Mouse (Mus musculus) right cerebral cortex, postnatal 25 days (tissue): ENCODE measurements around the gene Klhl25.
A peak's percentile ranks its signal among the peaks of the same experiment; 100 is the strongest.
"Not testable (repeated sequence)": the region's sequence is repeated elsewhere in the genome, so short reads cannot be mapped to it uniquely, and the experiment has no call there.

Source experiments
- DNase-seq: peaks from one replicate; pipeline ENCODE4 v3.0.0; 2022

Gene Klhl25

DNA sequence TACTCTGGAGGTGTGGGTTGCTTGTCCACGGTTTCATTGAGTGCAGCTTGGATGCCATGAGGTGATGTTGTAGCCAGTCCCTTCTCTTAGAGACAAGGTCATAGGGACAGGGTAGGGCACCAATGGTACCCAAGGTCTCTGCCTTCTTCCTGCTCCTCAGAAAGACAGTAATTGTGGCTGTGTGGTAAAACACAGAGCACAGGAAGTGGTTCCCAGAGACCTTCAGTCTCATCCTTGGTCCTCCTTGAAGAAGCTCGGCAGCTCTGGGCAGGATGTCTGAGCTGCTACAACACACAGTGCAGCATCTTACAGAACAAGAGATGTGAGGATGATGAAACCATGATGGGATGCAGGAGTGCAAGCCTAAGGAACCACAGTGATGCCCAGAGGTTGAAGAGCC, 31.3 kb downstream of the Klhl25 start:
- DNase-seq: not testable (repeated sequence)

DNA sequence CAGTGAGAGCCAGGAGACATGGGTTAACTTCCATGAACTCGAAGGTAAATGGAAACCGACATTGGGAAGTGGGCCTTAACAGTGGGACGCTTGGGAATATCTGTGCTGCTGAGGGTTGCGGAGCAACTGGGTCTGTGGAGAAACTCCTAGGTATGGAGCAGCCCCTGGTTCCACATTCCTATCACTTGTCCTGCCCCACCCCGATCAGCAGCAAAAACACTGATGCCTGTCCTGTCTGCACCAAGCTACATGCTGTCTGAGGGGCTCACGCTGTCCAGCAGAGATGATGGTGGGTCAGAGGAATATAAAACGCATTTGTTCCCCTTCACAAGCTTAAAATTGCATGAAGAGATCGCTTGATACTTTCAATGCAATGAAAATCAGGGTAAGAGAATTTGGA, 32.1 kb downstream of the Klhl25 start:
- DNase-seq: no peak

DNA sequence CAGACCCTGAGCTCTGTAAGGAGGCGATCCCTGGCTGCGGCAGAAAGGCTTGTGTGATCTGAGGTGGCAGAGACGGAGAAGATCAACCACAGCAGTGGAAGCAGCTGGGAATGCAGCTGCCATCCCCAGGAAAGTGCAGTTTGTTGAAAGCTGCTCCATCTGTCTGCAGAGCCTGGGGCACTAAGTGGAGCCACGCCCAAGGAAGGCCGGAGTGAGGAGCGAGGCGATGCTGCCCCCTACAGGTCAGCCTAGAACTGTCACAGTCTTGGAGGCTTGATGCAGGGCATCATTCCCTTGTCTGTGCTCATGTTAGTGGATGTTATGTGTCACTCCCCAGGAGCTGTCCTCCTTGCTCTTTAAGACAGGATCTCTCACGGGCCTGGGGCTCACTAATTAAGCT, 32.5 kb downstream of the Klhl25 start:
- peak; percentile 79 for DNase-seq

DNA sequence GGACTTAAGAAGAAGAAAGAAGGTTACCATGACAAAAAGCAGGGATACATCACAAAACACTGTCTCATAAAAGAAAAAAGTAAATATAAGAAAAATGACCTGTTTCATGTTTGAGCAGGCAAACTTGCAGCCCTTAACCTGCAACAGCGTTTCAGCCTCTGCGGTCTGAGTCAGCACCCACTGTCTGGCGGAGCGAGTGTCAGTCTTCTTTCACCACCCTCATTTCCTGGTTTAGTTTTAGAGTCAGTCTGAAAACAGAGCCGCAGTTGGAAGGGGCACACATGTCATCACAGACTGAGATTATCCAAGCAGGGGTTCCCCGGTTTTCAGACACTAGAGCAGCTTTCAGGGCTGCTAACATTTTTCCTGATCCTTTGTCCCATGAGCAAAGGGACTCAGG, 33.3 kb downstream of the Klhl25 start:
- DNase-seq: no peak

DNA sequence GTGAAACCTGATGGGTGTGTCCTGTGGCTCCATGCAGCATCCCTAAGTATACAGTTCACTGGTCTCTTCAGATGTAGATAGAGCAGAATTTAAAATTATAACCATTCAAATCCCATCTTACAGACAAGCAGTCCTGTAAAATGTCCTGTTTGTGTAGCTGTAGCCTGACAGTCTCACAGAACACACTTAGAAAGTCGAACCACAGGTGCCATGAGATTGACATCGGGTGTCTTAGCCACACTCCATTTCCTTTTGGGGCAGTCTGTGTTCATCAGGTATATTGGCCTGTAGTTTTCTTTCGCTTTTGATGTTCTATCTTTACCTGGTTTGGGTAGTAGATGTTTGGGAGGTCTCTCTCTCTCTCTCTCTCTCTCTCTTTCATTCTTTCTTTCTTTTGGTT, 33.7 kb downstream of the Klhl25 start:
- no peak for DNase-seq

DNA sequence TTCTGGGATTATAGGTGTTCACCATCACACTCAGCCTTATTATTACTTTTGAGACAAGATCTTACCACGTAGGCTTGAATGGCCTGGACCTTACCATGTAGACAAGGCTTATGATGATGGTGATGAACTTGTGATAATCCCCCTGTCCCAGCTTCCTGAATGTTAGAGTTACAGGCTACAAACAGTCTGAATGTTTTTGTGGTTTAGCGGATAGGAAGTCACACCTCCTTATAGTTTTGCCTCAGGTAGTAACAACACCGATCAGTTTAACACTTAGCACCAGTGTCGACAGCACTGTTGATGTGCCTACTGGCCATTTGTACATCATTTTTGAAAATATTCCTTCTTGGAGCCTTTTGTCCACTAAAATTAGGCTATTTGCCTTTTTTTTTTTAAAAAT, 43.4 kb downstream of the Klhl25 start:
- no peak for DNase-seq

DNA sequence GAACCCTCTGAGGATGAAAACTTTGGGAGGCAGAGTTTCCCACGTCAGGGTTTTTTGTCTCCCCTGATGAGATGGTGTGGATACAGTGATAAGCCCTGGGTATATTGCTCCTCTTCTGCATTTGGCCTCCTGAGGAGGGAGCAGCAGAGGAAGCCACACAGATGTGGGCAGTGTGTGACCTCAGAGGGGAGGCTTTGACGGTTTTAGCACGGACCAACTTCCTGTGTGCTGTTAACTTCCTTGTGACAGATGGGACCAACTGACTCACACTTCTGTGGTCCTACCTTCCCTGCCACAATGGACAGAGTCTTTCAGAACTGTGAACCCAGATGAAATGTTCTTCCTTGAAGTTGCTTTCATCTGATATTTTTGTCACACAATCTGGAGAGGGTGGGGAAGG, 44.6 kb downstream of the Klhl25 start:
- no peak for DNase-seq

DNA sequence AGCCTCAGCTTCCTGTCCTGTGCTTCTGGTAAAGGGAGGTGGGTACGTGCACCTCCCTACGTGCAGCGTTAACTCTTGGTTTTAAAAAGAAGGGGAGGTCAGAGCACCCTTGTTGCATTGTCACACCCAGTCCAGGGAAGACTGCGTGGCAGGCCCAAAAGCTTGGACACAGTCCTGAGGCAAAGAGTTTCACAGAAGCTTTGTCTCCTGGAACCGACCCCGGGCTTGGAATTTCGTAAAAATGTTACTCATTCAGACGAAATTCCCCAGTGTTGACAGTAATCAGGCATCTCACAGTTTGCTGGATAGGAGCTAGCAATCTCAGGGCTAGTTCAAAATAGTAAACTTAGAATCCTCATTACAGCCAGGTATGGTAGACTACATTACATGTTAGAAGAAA, 45.6 kb downstream of the Klhl25 start:
- no peak for DNase-seq

DNA sequence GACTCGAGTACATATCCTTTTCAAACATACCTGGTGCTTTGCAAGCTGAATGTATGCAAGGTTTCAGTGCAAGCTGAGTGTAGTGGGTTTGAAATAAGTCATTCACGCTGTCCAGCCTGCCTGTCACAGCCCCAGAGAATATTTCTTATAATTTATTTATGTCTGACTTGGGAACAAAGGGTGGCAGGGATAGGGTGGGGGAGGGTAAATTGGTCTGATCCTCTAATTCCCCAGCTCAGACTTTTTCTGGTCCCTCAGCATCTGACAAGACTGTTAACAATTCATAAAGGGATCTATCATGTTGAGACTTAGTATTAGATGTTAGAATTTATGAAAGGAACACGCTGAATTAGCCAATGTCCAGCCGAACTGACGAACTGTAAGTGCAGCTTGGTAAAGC, 48.9 kb downstream of the Klhl25 start:
- DNase-seq: no peak

DNA sequence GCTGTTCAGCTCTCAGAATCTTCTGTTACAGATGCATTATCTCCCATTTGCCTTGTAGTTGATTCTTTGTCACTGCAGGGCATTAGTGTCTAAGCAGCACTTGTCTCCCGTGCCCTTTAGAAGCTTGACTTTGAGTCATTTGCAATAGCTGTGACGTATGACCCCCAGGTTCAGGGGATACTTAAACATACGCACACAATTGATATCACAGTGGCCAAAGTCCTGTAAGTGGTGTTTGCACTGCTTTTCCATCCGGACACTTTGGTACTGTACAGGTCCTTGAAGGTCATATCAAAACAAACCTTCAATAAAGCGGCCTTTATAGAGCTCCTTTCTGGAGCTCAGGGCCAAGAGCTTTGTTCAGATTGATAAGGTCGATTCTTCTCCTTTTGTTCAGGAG, 51.0 kb downstream of the Klhl25 start:
- DNase-seq: no peak

DNA sequence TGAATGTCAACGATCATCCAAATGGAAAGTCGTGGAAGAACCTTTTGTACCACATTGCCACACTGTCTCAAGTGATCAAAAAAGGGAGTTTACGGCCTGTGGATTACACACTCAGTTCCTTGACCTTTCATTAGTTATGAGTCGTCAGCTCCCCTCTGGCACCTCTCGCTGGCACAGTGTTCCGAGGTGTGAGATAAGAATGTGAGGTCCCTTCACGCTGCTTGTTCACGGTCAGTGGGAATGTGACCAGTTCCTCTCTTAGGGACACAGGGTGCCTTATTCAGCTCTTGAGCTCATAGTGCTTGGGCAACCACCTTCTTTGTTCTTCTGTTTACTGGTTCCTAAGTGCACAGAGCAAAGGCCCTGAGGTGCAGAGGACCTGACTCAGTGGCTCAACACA, 51.4 kb downstream of the Klhl25 start:
- no peak for DNase-seq

DNA sequence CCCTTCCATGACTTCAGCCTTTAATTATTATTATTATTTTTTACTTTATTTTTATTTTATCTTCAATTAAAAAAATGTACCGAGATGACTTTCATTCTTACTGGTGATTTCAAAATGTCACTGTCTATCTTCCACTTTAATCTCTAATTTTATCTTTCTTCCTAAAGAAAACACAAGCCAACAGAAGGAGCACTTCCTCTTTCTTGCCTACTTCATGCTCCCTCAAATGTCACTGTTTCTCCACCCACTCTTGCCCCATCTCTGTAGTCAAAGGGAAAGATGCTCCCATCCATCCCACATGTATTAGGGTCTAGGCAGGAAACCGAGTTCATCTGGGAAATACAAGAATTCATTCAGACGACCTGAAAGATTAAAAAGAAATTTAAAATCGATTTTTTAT, 51.8 kb downstream of the Klhl25 start:
- no peak for DNase-seq

DNA sequence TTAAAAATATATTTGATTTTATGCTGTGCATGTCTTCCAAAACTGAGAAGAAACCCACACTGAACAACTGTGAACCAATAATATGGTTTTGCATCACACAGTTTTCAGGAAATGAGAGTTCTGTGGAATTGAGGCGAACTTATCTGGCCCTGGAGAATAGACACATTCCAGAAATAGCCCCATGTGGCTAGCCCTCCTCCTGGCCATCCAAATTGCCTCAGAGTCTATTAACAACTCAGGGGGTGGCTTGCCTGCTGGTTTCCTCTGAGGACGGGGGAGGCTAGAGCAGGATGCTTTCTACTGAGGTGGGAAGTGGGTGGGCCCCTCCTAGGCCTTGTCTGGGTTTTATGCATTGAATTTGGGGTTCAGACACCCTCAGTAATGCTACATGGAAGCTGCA, 57.0 kb downstream of the Klhl25 start:
- no peak for DNase-seq

DNA sequence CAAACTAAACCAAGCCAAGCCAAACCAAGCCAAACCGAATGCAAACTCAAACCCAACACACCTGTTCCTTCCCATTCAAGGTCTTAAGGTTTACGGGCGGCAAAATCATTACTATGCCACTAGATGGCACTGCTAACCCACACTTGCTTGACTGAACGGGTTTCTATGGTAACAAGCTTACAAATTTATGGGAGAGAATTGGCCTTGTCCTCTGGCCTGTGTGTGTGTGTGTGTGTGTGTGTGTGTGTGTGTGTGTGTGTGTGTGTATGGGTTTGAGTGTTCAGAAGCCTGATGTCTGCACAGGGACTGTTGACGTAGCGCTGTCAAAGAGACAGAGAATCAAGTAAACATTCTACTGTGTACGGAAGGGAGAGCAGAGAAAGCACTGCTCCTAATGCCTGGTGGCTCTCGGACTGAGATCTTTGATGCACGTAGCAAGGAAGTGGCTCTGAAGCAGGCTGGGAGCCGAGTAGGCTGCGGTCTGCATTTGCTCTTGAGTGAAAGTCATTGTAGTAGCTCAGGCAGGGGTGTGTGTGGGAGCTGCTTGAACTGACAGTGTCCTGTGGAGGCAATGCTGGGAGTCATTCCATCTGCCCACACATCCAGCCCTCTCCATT, 62.0 kb downstream of the Klhl25 start:
- DNase-seq: peak; percentile 48

DNA sequence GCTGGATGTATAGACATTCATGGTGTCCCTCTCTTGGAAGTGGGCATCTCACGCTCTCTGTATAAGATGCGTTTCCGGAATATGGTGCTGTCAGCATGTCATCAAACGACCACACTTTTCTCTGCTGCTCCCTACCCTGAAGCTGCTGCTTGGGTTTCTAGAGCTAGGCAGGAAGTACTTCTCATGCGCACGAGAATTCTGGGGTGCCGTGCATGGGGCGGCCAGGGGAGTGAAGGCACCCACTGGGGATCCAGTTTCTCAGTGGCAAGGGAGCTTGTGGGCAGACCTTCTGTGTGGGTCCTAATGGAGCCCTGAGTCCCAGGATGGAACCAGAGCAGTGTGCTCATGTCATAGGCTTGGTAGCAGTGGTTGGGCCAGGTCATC, 62.5 kb downstream of the Klhl25 start:
- no peak for DNase-seq

DNA sequence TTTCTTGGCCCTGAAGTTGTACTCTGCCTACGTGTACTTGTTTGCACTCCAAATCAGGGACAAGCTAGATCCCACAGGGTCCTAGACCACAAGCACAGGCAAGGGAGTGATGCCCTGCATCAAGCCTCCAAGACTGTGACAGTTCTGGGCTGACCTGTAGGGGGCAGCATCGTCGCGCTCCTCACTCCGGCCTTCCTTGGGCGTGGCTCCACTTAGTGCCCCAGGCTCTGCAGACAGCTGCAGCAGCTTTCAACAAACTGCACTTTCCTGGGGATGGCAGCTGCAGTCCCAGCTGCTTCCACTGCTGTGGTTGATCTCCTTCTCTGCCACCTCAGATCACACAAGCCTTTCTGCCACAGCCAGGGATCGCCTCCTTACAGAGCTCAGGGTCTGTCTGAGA, 65.8 kb downstream of the Klhl25 start:
- peak; percentile 77 for DNase-seq

DNA sequence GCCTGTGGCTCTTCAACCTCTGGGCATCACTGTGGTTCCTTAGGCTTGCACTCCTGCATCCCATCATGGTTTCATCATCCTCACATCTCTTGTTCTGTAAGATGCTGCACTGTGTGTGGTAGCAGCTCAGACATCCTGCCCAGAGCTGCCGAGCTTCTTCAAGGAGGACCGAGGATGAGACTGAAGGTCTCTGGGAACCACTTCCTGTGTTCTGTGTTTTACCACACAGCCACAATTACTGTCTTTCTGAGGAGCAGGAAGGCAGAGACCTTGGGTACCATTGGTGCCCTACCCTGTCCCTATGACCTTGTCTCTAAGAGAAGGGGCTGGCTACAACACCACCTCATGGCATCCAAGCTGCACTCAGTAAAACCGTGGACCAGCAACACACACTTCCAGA, 67.4 kb downstream of the Klhl25 start:
- not testable (repeated sequence) for DNase-seq

DNA sequence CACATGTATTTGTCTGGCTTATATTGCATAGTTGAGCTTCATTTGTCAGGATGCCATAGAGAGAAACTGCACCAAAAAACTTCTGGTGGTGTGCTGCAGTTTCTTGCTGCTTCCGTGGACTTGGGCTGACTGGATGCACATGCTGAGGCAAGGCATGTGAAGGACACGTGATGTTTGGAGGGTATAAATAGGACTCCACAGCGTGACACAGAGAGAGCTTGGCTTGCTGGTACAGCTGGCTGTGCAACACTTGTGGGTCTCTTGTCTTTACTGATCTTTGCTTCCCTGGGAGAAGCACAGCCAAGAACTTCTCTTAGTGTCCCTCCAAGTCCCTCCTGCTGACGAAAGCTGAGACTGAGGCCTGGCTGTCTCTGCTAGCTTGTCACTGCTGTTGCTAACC, 69.6 kb downstream of the Klhl25 start:
- DNase-seq: no peak

DNA sequence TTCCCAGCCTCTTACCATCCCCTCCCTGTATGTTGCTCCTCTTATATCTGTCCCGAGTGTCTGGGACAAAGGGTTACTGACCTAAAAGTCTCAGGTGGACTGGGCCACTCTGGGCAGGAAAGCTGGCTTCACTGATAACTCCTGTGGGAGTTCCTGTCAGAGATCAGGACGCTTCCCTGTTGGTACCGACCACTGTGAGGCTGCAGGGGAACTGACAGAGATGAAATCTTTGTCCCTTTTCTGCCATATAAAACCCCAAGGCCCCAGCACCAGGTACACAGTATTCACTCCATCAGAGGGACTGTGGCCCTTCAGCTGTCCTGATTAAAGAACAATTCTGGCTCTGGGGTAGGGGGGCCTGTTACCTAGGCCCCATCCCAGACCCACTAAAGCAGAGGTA, 71.6 kb downstream of the Klhl25 start:
- DNase-seq: not testable (repeated sequence)
